Mouse (Mus musculus): ENCODE data around the gene Flt1.

GRCm38 (mm10) chr5:147641452-147641851 lies 84.4 kb downstream of the Flt1 start:
- TF ChIP-seq CTCF (IDR thresholded peaks at IDR 0.05; ENCODE audit: low read depth) (no peak), EP300 (optimal IDR thresholded peaks at IDR 0.05) (no peak)

Measured in stomach, postnatal 0 days (tissue).